15 mouse cellular contexts compared by ENCODE assay signal in the genomic region with DNA sequence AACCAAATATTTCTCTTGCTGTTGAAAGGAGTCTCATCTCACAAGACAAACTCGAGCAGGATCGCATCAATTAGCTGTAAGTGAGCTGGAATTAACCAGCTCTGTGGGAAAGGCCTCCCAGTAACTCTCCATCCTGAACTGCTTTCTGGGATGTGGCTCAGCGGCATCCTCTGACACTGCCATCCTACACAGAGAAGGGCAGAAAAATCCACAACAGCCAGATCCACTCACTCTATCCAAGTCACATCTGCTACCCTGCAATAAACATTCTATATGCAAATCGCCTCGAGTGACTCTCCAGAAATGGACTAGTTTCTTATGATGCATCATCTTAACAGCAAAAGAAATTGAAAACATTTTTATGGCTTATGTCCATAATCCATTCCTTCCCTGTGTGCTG.
DNase-seq lines count a peak whose midpoint lies in the region; ATAC-seq and TF ChIP-seq lines count a peak whose summit lies in the region.
"Had no signal": no experiment of that assay in that cellular context is flagged by ENCODE, and none has a peak within 500 bp of the region (broad histone marks: within the 10 kb centered on the region; RNA-seq: fewer than 3 reads in every experiment).

No protein-coding gene starts in this region.

- no peak for DNase-seq in embryonic facial prominence, embryonic 10.5 days (ENCODE audit: low spot score)
- no peak for DNase-seq in neural tube, embryonic 10.5 days (ENCODE audit: extremely low spot score, low spot score)
- DNase-seq in midbrain, postnatal 0 days (ENCODE audit: low spot score), result peak; percentile 11
- no peak for DNase-seq in urinary bladder, adult 2 months (ENCODE audit: low spot score)
- DNase-seq: adrenal gland, postnatal 10 days; liver, postnatal 0 days; thymus, adult 2 months had no signal

- H3K9me3 ChIP-seq in embryonic facial prominence, embryonic 13.5 days, result no peaks in the 10 kb centered on the region
- no peaks in the 10 kb centered on the region for H3K9me3 ChIP-seq in embryonic facial prominence, embryonic 10.5 days
- no peaks in the 10 kb centered on the region for H3K9me3 ChIP-seq in neural tube, embryonic 15.5 days (replicated peaks)
- H3K9me3 ChIP-seq in hindbrain, embryonic 15.5 days, result no peaks in the 10 kb centered on the region
- H3K9me3 ChIP-seq in midbrain, postnatal 0 days (ENCODE audit: low read length), result no peaks in the 10 kb centered on the region
- H3K9me3 ChIP-seq in heart, embryonic 12.5 days (replicated peaks), result no peaks in the 10 kb centered on the region
- H3K9me3 ChIP-seq: limb, embryonic 12.5 days had no signal

- peaks cover 19% of the 10 kb centered on the region for H3K4me1 ChIP-seq in embryonic facial prominence, embryonic 13.5 days
- peaks cover 21% of the 10 kb centered on the region; the same call in 1 of the 2 replicates for H3K4me1 ChIP-seq in embryonic facial prominence, embryonic 10.5 days
- 0 out of 2 replicates have a peak, but pooled peaks cover 10% of the 10 kb centered on the region for H3K4me1 ChIP-seq in neural tube, embryonic 15.5 days
- H3K4me1 ChIP-seq in hindbrain, embryonic 15.5 days (replicated peaks), result 0 out of 2 replicates have a peak, but pooled peaks cover 4% of the 10 kb centered on the region
- H3K4me1 ChIP-seq in midbrain, postnatal 0 days (ENCODE audit: insufficient read depth, low read length), result no peaks in the 10 kb centered on the region
- H3K4me1 ChIP-seq in heart, embryonic 12.5 days (replicated peaks), result peaks cover under 1% of the 10 kb centered on the region; the same call in 1 of the 2 replicates

- TF ChIP-seq CTCF in midbrain, postnatal 0 days (IDR thresholded peaks at IDR 0.05), result no peak

- H3K4me3 ChIP-seq in embryonic facial prominence, embryonic 13.5 days, result no peak overlapping the region
- H3K4me3 ChIP-seq in embryonic facial prominence, embryonic 10.5 days, result no peak overlapping the region
- H3K4me3 ChIP-seq in neural tube, embryonic 15.5 days (replicated peaks), result no peak overlapping the region
- H3K4me3 ChIP-seq in hindbrain, embryonic 15.5 days, result no peak overlapping the region
- no peak overlapping the region for H3K4me3 ChIP-seq in midbrain, postnatal 0 days (ENCODE audit: low read depth, low read length)
- H3K4me3 ChIP-seq in heart, embryonic 12.5 days, result no peak overlapping the region
- H3K4me3 ChIP-seq: erythroblast, embryonic 14.5 days; limb, embryonic 12.5 days had no signal

- H3K27ac ChIP-seq in embryonic facial prominence, embryonic 13.5 days, result peak overlapping the region; percentile 69; the same call in 1 of the 2 replicates
- no peak overlapping the region for H3K27ac ChIP-seq in embryonic facial prominence, embryonic 10.5 days (replicated peaks)
- no peak overlapping the region for H3K27ac ChIP-seq in neural tube, embryonic 15.5 days (replicated peaks)
- H3K27ac ChIP-seq in hindbrain, embryonic 15.5 days (replicated peaks), result no peak overlapping the region
- H3K27ac ChIP-seq in midbrain, postnatal 0 days (ENCODE audit: low read depth, low read length), result no peak overlapping the region
- H3K27ac ChIP-seq in heart, embryonic 12.5 days (ENCODE audit: poor library complexity, severe bottlenecking), result no peak overlapping the region
- H3K27ac ChIP-seq: limb, embryonic 12.5 days; macrophage had no signal

- no peaks in the 10 kb centered on the region for H3K36me3 ChIP-seq in embryonic facial prominence, embryonic 13.5 days
- no peaks in the 10 kb centered on the region for H3K36me3 ChIP-seq in embryonic facial prominence, embryonic 10.5 days (replicated peaks)
- H3K36me3 ChIP-seq in neural tube, embryonic 15.5 days, result no peaks in the 10 kb centered on the region
- no peaks in the 10 kb centered on the region for H3K36me3 ChIP-seq in hindbrain, embryonic 15.5 days
- no peaks in the 10 kb centered on the region for H3K36me3 ChIP-seq in midbrain, postnatal 0 days (ENCODE audit: insufficient read depth, low read length)
- H3K36me3 ChIP-seq in heart, embryonic 12.5 days, result no peaks in the 10 kb centered on the region
- H3K36me3 ChIP-seq: limb, embryonic 12.5 days had no signal

- H3K4me2 ChIP-seq in embryonic facial prominence, embryonic 13.5 days, result no peak overlapping the region
- H3K4me2 ChIP-seq in neural tube, embryonic 15.5 days, result no peak overlapping the region
- H3K4me2 ChIP-seq in hindbrain, embryonic 15.5 days, result no peak overlapping the region
- H3K4me2 ChIP-seq in midbrain, postnatal 0 days (ENCODE audit: low read depth, low read length, poor library complexity, severe bottlenecking), result no peak overlapping the region
- H3K4me2 ChIP-seq in heart, embryonic 12.5 days, result no peak overlapping the region
- H3K4me2 ChIP-seq: limb, embryonic 12.5 days had no signal

- no peak for ATAC-seq in embryonic facial prominence, embryonic 13.5 days (ENCODE audit: insufficient number of reproducible peaks, insufficient read depth, low FRiP score, low TSS enrichment, low read depth)
- ATAC-seq in neural tube, embryonic 15.5 days (ENCODE audit: low FRiP score), result peak; percentile 14; the same call in 1 of the 2 replicates
- 0 out of 2 replicates have a peak, but pooled peaks have one; percentile 45 for ATAC-seq in hindbrain, embryonic 15.5 days (ENCODE audit: low FRiP score, low read depth)
- ATAC-seq in midbrain, postnatal 0 days (ENCODE audit: low FRiP score), result no peak
- no peak for ATAC-seq in heart, embryonic 12.5 days (ENCODE audit: insufficient number of reproducible peaks, low FRiP score)
- ATAC-seq: intestine, embryonic 16.5 days; liver, postnatal 0 days had no signal

- H3K27me3 ChIP-seq in embryonic facial prominence, embryonic 13.5 days, result no peaks in the 10 kb centered on the region
- H3K27me3 ChIP-seq in embryonic facial prominence, embryonic 10.5 days (replicated peaks; ENCODE audit: low read depth, poor library complexity, severe bottlenecking), result peaks cover 10% of the 10 kb centered on the region
- H3K27me3 ChIP-seq in neural tube, embryonic 15.5 days (replicated peaks), result no peaks in the 10 kb centered on the region
- no peaks in the 10 kb centered on the region for H3K27me3 ChIP-seq in hindbrain, embryonic 15.5 days
- H3K27me3 ChIP-seq in midbrain, postnatal 0 days (ENCODE audit: insufficient read depth, low read length), result no peaks in the 10 kb centered on the region
- no peaks in the 10 kb centered on the region for H3K27me3 ChIP-seq in heart, embryonic 12.5 days (replicated peaks)
- H3K27me3 ChIP-seq: limb, embryonic 12.5 days had no signal

- 31% methylated on average over 5 of the region's 5 CpGs for WGBS in embryonic facial prominence, embryonic 13.5 days
- WGBS in embryonic facial prominence, embryonic 10.5 days, result 57% methylated on average over 5 of the region's 5 CpGs
- 56% methylated on average over 5 of the region's 5 CpGs for WGBS in neural tube, embryonic 15.5 days
- 43% methylated on average over 5 of the region's 5 CpGs for WGBS in hindbrain, embryonic 15.5 days
- WGBS in midbrain, postnatal 0 days, result 28% methylated on average over 5 of the region's 5 CpGs
- 79% methylated on average over 5 of the region's 5 CpGs for WGBS in heart, embryonic 12.5 days

- no peak overlapping the region for H3K9ac ChIP-seq in embryonic facial prominence, embryonic 13.5 days
- H3K9ac ChIP-seq in neural tube, embryonic 15.5 days (replicated peaks), result no peak overlapping the region
- H3K9ac ChIP-seq in hindbrain, embryonic 15.5 days, result no peak overlapping the region
- no peak overlapping the region for H3K9ac ChIP-seq in midbrain, postnatal 0 days (replicated peaks; ENCODE audit: low read length, poor library complexity, severe bottlenecking)
- H3K9ac ChIP-seq in heart, embryonic 12.5 days, result no peak overlapping the region
- H3K9ac ChIP-seq: limb, embryonic 12.5 days; liver, postnatal 0 days had no signal

Comparison
In these comparisons a context has a peak if more than half of its experiments do, and no peak if none do; other contexts are left out.
1. ATAC-seq: peak in neural tube, embryonic 15.5 days (single experiment) and hindbrain, embryonic 15.5 days (single experiment); none in embryonic facial prominence, embryonic 13.5 days (single experiment), midbrain, postnatal 0 days (single experiment) and heart, embryonic 12.5 days (single experiment).